Mouse (Mus musculus) cerebellum, adult 11-12 months (tissue): ENCODE measurements at regions not wholly inside any gene's neighbourhood (a gene's known extent, or its start where the extent isn't known, plus 50 kb on each side); places are given as distances from the start of the nearest gene placed in this dataset.
"Not testable (repeated sequence)": the region's sequence is repeated elsewhere in the genome, so short reads cannot be mapped to it uniquely, and the experiment has no call there.

ENCODE experiments used
- DNase-seq: peaks from one replicate; pipeline ENCODE4 v3.0.0; 2022

DNA sequence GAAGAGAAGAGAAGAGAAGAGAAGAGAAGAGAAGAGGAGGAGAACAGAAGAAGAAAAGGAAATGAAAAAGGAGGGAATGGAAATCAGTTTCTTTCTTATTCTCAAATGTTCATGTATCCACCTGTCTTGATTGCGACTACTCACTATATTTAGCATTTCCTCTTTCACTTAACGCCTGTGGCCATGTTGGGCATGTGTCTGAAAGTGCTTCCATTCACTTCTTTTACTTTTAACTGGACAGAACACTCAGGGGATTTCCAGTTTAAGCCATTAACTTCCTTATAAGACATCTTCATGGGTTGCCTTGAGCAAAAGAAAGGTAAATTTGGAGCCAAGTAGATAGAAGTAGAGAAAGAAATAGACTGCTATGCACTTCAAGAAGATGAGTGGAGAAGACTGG lies 226.3 kb upstream of the Klf6 start:
- DNase-seq, result no peak

DNA sequence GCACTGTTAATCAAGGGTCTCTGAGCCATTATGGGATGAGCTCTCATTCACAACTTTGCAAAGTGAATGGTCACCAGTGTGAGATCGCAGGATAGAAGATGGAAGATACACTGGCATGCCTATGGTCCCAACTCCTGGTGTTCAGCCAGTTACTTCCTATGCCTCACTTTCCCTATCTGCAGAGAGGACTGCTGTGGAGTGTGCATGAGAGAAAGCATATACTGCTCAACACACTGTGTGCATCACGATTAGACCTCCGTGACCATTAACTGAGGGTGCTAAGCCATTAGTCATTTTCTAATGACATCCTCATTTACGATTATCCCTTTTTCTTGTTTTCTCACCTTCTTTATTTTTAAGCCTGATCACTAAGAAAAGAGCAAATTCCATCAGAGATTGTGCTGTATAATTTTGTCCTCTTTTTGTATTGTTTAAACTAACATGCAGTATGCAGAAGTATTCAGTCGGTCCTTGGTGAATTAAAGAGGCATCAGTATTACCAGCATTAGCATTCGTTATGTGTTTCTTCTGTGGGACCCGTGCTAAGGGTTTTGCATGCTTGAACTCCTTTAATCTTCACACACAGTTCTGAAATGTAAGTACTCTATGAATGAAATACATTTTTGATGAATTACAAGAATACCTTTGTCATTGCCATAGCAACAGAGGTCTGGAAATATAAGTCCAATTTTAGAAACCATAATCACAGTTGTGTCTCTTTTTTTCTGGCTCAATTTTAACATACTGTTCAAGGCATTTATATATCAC lies 219.4 kb upstream of the Klf6 start:
- DNase-seq, result no peak

DNA sequence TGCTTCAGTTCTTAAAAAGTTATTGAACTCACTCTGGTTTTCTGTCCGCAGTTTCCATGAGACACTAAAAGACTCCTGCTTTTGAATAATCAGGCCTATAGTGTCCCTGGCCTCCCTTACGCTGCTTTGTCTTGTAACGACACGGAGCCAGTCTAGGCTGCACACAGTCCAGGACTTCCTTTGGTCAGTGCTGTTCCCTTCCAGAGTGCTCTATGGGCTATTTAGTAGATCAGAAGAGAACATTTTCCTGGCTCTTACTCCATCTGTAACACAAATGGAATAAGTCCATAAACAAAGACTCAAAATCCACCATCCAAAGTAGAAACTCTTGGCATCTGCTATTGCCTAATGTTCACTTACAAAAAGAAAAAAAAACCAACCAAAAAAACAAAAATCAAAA lies 213.0 kb upstream of the Klf6 start:
- no peak for DNase-seq

DNA sequence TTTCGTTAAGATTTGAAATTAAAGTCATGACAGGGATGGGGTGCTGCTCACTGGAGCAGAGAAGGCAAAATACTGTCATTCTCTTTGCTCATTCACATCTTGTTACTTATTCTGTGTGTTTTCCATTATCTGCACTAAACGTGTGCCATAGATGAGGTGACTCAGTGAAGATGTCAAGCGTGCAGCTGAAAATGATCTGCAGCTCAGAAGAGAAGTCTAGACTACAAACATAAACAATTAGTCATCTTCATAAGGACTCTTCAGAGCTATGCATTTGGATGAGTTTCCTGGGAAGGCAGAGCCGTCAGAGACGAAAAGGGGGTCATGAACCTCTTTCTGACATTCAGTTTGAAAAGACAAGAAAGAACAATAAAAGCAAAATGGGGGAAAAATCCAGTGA lies 203.7 kb upstream of the Klf6 start:
- no peak for DNase-seq

- DNase-seq, result no peak
Measured at GRCm38 (mm10) chr13:5666235-5667007, 194.9 kb upstream of the Klf6 start.

GRCm38 (mm10) chr13:5675668-5676067 lies 185.6 kb upstream of the Klf6 start:
- no peak for DNase-seq

DNA sequence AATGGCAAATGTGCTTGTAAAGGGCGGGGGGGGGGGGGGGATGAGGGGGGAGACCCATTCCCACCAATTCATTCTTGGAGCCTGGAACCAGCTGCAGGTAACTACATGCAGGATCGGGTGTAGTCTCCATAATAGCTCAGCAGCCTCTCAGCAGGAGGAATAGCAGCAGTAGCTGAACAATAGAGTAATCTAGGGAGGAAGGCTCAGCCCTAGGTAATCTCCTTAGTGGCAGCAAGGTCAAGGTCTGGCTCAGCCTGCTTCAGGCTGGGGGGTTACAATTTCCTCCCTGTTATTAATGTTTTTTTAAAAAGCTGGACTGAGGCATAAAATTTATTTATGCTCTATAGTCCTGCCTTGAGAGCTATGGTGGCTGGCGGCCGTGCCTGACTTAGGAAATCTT lies 171.2 kb upstream of the Klf6 start:
- no peak for DNase-seq

DNA sequence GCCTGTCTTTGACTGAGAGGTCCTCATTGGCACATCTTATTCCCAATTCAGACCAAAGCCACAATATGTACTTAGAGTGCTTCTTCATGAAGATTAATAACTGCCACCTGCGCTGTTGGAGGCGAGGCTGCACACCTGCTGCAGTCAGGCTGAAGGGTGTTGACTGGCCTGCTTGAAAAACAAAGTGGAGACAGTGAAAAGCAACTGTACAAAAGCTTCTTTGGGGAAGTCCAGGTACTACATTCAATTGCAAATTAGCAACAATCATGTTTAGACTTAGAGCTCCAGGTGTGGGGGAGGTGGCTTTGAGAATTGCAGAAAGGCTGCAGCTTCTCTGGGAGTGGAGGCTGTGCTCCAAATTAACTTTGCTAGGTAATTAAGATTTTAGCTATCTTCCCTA lies 170.6 kb upstream of the Klf6 start:
- DNase-seq, result not testable (repeated sequence)

- DNase-seq, result no peak
Measured at GRCm38 (mm10) chr13:5694626-5695025, 166.7 kb upstream of the Klf6 start.

- not testable (repeated sequence) for DNase-seq
Measured at GRCm38 (mm10) chr13:5695581-5695980, 165.7 kb upstream of the Klf6 start.

GRCm38 (mm10) chr13:5696377-5696776 lies 164.9 kb upstream of the Klf6 start:
- no peak for DNase-seq

GRCm38 (mm10) chr13:5697329-5697728 lies 164.0 kb upstream of the Klf6 start:
- DNase-seq, result not testable (repeated sequence)

DNA sequence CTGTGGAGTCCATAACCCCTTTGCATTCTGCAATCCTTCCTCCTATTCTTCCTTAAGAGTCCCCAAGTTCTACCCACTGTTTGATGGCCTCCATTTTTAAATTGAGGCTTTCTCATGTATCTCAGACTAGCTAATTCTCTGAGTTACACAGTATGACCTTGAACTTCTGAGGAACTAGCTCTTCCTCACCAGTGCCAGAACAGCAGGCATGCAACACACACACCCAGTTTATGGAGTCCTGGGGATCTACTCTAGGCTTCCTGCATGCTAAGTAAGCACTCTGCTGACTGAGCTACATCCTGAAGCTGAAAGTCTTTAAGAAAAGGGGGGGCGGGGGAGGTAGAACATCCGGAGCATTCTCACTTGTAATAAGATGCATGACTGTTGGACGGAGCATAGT lies 159.2 kb upstream of the Klf6 start:
- DNase-seq, result no peak

DNA sequence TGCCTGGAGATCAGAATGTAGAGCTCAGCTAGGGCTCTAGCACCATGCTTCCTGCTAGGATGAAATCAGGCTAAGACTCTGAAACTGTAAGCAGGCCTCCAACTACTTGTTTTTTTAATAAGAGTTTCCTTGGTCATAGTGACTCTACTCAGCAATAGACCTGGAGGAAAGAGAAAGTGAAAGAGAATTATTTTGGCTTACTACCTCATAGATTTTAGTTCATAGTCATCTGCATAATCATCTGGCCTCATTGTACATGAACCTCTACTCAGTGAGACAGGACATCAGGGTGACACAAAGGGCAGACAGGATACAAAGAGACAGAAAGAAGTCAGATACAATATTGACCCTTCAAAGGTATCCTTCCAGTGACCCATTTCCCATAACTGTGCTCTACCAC lies 156.3 kb upstream of the Klf6 start:
- DNase-seq, result no peak

GRCm38 (mm10) chr13:5711646-5712045 lies 149.6 kb upstream of the Klf6 start:
- no peak for DNase-seq

DNA sequence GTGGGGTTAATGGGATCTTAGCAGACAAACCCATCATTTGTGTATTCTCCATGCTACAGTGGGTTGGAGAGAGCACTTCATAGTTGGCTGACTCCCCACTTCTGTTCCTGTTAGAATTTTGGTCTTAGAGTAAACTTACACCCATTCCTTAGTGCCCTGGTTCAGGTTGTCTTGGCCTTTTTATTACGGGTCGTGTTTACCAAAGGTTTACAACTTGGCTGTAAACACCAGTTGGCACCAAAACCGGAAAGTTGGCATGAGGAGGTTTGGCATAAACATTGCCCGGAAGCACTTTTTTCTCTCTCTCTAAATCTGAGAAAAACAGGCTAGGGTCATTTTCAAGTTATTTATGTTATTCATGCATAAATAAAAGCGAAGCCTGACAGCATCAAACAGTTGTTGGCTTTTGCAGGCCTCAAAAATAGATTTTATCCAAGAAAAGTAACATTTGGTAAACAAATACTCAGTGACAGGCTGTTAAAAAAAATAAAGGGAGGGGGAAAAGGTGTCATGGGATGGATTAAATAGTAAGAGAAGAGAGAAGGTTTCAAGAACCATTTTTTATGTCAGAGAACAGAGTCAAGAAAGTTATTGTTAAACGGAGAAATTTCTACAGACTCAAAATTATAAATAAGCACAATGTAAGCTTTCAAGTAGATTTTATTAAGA lies 148.0 kb upstream of the Klf6 start:
- no peak for DNase-seq

GRCm38 (mm10) chr13:5714191-5714591 lies 147.1 kb upstream of the Klf6 start:
- DNase-seq, result no peak

- DNase-seq, result no peak
Measured at GRCm38 (mm10) chr13:5714793-5715192, 146.5 kb upstream of the Klf6 start.

DNA sequence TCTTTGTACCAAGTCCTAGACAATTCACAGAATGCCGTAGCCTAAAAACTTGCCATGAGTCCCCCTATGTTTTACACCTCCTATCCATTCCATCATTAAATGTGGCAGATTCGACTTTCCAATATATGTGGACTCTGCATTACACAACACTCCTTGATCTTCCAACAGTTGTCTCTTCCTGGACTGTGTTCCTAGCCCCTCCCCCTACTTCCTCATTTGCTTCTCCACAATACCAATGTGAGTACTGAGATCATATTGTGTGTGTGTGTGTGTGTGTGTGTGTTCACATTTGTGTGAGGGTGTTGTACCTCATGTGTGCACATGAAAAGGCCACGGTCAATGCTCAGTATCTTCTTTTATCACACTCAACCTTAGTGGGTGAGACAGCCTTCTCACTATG lies 144.5 kb upstream of the Klf6 start:
- no peak for DNase-seq

DNA sequence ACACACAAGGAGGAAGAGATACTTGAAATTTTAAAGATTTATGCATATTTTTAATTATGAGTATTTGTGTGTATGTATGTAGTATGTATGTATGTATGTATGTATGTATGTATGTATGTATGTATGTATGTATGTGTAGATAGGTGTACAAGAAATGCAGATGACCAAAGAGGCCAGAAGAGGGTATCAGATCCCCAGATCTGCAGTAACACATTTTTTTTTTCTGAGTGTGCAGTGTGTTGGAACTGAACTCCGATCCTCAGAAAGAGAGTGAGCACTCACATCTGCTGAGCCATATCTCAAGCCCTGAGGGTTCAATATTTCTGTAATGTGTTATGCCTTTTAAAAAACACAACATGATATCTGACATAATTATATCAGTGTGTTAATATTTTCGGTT lies 138.0 kb upstream of the Klf6 start:
- no peak for DNase-seq

GRCm38 (mm10) chr13:5724364-5724763 lies 136.9 kb upstream of the Klf6 start:
- no peak for DNase-seq

- DNase-seq, result no peak
Measured at GRCm38 (mm10) chr13:5725984-5726383, 135.3 kb upstream of the Klf6 start.

GRCm38 (mm10) chr13:5726446-5726845 lies 134.8 kb upstream of the Klf6 start:
- no peak for DNase-seq

DNA sequence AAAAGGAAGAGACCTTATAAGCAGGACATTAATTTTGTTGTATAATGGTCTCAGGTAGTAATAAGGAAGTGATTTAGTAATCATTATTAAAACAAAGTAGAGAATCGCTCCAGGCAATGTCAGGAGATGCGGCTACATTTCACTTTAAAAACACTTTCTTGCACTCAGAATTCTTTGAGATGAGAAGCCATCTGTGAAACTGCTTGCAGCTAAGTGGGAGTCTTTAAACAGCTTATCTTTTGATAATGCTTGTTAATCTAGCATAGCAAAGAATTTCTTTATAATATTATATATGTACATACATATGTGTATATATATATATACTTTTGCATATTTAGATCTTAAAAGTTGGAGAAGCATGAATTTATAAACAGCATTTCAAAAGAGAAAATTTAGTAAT lies 133.1 kb upstream of the Klf6 start:
- DNase-seq, result no peak
